Mouse (Mus musculus) spleen, postnatal 14 days (tissue): ENCODE results near the gene Fcgr4.
A peak's percentile ranks its signal among the peaks of the same experiment; 100 is the strongest.
"Not testable (repeated sequence)": the region's sequence is repeated elsewhere in the genome, so short reads cannot be mapped to it uniquely, and the experiment has no call there.

Source experiments
- DNase-seq, 2 experiments: peaks; one replicate each; pipeline ENCODE4 v3.0.0; 2021 to 2022; ENCODE audit warnings: low spot score in 2 of 2

Fcgr4 gene

GRCm38 (mm10) chr1:171053305-171053704 is 34.6 kb downstream of the Fcgr4 start:
- DNase-seq = no peak

GRCm38 (mm10) chr1:171057253-171057652 is 38.5 kb downstream of the Fcgr4 start:
- DNase-seq = no peak

GRCm38 (mm10) chr1:171059203-171059602 is 40.5 kb downstream of the Fcgr4 start:
- DNase-seq = no peak

- no peak for DNase-seq
Measured at GRCm38 (mm10) chr1:171060392-171060791, 41.7 kb downstream of the Fcgr4 start.

GRCm38 (mm10) chr1:171061566-171061965 is 42.8 kb downstream of the Fcgr4 start:
- DNase-seq = no peak

- DNase-seq = peak; percentile 41 to 50
Measured at GRCm38 (mm10) chr1:171063569-171064490, 45.1 kb downstream of the Fcgr4 start.

- DNase-seq = peak; percentile 65 to 73
Measured at GRCm38 (mm10) chr1:171064491-171065242, 45.9 kb downstream of the Fcgr4 start, which contains the start of gene Fcgr3. Gene Fcgr3 (minus strand): TSS chr1:171064935.

- peak; percentile 56 to 67 for DNase-seq
Measured at GRCm38 (mm10) chr1:171065243-171065587, 46.5 kb downstream of the Fcgr4 start.

- DNase-seq = peak; percentile 34 to 52
Measured at GRCm38 (mm10) chr1:171065768-171066167, 47.0 kb downstream of the Fcgr4 start.

GRCm38 (mm10) chr1:171066583-171066982 is 47.9 kb downstream of the Fcgr4 start:
- DNase-seq = not testable (repeated sequence)

- not testable (repeated sequence) for DNase-seq
Measured at GRCm38 (mm10) chr1:171067928-171068327, 49.2 kb downstream of the Fcgr4 start.

GRCm38 (mm10) chr1:171069508-171069907 is 50.8 kb downstream of the Fcgr4 start:
- DNase-seq = not testable (repeated sequence)

- not testable (repeated sequence) for DNase-seq
Measured at GRCm38 (mm10) chr1:171070879-171071278, 52.2 kb downstream of the Fcgr4 start.

GRCm38 (mm10) chr1:171071726-171072125 is 53.0 kb downstream of the Fcgr4 start:
- not testable (repeated sequence) for DNase-seq

- DNase-seq = not testable (repeated sequence)
Measured at GRCm38 (mm10) chr1:171072217-171072616, 53.5 kb downstream of the Fcgr4 start.

- DNase-seq = not testable (repeated sequence)
Measured at GRCm38 (mm10) chr1:171074283-171074682, 55.6 kb downstream of the Fcgr4 start.

- DNase-seq = not testable (repeated sequence)
Measured at GRCm38 (mm10) chr1:171076176-171076575, 57.5 kb downstream of the Fcgr4 start.

GRCm38 (mm10) chr1:171077192-171077591 is 58.5 kb downstream of the Fcgr4 start:
- not testable (repeated sequence) for DNase-seq

GRCm38 (mm10) chr1:171077955-171078354 is 59.2 kb downstream of the Fcgr4 start:
- DNase-seq = not testable (repeated sequence)

GRCm38 (mm10) chr1:171078419-171078818 is 59.7 kb downstream of the Fcgr4 start:
- not testable (repeated sequence) for DNase-seq

- not testable (repeated sequence) for DNase-seq
Measured at GRCm38 (mm10) chr1:171079345-171079744, 60.6 kb downstream of the Fcgr4 start.
